Mouse (Mus musculus): ENCODE data around the gene Get4.

GRCm38 (mm10) chr5:139313536-139313935, 61.4 kb downstream of the Get4 start:
- TF ChIP-seq CTCF (IDR thresholded peaks at IDR 0.05; ENCODE audit: low read depth) (no peak), EP300 (optimal IDR thresholded peaks at IDR 0.05) (no peak)
